Mouse (Mus musculus) brain, embryonic 14.5 days (tissue): ENCODE data around the gene Hs3st4. TPM values are rescaled to one million over a fixed set of nuclear protein-coding genes. Genes with fewer than 3 reads are reported as not detected.

Experiments used
- DNase-seq: peaks from one replicate; pipeline ENCODE4 v3.0.0-alpha.2; 2011; ENCODE audit warnings: low read depth
- CTCF ChIP-seq: fragments of 200-500 bp; IDR thresholded peaks from 2 replicates; pipeline ENCODE4 v1.5.1; 2012; ENCODE audit warnings: inconsistent platforms, mild to moderate bottlenecking, moderate library complexity, borderline replicate concordance; ENCODE audit not compliant: insufficient read depth, insufficient read length; ENCODE audit errors: extremely low read depth
- POLR2A ChIP-seq: fragments of 200-500 bp; IDR thresholded peaks from 2 replicates; pipeline ENCODE4 v1.6.1; 2012; ENCODE audit warnings: mild to moderate bottlenecking, inconsistent platforms, borderline replicate concordance; ENCODE audit not compliant: poor library complexity, insufficient read depth, insufficient read length, severe bottlenecking; ENCODE audit errors: extremely low read depth
- polyA plus RNA-seq: library from polyadenylated mRNA; depleted of rRNA; stranded (reverse); fragments of >200 nt; gene quantifications from 2 replicates; pipeline ENCODE4 v1.2.3, GENCODE M21; 2012

Hs3st4 gene
- polyA plus RNA-seq, 1 experiment: 15.8 TPM

DNA sequence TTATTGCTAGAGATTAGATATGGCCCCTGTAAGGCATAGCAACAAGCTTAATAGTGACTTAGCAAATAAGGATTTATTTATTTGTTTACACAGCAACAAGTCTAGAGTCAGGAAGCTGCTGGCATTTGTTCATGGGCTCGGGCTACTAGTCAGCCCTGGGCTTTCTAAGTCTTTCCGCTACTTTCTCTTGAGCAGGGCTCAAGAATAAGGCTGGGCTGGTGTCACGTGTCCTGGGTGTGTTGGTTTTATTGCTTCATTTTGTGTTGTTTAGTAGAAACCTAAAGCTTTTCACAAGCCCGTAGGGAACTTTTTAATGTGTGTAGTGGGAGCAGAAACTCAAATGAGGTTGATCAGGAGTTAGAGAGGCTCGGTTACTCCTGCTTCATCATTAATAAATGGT, 153.5 kb downstream of the Hs3st4 start:
- DNase-seq: no peak
- no peak for TF ChIP-seq CTCF
- no peak for TF ChIP-seq POLR2A

DNA sequence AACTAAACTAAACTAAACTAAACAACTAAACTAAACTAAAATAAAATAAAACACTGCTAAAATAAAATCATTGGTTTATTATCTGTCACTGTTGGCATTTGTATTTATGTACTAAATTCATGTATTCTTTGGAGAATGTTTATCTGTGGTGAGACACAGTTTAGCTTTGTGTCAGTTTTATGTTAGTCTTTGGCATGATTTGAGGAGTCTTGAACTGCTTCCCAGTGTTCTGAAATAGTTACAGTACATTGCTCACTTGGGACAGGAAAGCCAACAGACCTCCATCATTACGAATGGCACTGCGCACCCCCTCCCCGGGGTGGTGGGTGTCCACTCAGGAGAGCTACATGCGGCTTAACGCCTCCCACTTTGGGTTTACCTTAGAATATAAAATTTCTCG, 158.6 kb downstream of the Hs3st4 start:
- no peak for DNase-seq
- TF ChIP-seq POLR2A (no peak), CTCF (no peak)

GRCm38 (mm10) chr7:124150901-124151300, 168.2 kb downstream of the Hs3st4 start:
- no peak for TF ChIP-seq POLR2A
- no peak for TF ChIP-seq CTCF
- no peak for DNase-seq

GRCm38 (mm10) chr7:124163301-124163700, 180.6 kb downstream of the Hs3st4 start:
- no peak for DNase-seq
- TF ChIP-seq POLR2A (no peak), CTCF (no peak)

DNA sequence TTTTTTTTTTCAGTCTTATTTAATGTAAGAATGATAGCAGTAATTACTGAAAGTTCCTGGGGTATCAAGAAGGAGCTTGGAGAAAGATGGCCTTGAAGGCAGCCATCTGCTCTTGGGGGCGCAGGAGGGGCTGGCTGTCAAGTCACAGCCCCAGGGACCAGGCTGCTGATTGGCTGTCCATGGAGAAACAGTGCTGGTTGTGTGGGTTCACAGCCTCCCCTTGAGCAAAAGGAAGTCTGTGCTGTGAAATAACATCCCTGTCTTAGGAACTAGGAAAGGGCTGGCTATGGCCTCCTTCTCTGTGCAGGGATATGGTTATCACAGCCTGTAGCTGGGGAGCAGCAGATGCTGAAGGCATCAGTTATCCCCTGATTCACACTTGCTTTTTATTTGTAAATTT, 183.6 kb downstream of the Hs3st4 start:
- TF ChIP-seq CTCF (no peak), POLR2A (no peak)
- peak; percentile 80 for DNase-seq

DNA sequence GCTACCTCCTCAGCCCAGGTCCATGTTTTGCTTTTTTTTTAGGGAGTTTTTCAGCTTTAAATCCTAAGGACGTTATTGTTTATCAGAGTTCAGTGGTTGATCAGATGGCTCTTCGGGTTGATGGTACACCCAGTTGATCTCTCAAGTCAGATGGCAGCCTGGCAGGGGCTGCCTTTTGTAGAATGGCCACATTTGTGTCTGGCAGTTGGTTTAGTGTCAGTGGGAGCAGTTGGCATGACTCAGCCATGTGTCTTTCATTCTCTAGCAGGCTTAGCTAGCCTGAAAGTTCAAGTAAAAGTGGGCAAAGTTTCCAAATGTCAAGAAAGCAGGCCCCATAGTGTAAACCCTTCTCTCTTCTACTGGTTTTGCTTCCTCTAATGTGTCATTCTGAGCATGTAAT, 186.1 kb downstream of the Hs3st4 start:
- no peak for DNase-seq
- TF ChIP-seq CTCF (no peak), POLR2A (no peak)

DNA sequence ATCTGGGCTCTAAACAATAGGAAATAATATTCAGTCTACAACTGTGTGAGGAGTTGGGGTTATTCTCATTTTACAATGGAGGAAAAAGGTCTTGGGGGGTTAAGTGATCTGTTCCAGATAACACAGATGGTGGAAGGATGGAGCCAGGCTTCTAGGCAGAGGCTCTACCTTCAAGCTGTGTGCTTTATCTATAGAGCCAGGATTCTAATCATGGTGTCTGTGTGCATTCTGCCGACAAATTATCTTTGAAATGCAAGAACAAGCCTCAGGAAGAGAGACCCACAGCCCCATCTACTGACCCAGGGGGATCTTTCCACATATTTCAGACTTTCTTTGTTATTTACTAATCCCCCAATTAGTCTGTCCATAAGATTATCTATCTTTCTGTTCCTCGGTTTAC, 187.3 kb downstream of the Hs3st4 start:
- no peak for TF ChIP-seq POLR2A
- no peak for TF ChIP-seq CTCF
- DNase-seq: peak; percentile 23

DNA sequence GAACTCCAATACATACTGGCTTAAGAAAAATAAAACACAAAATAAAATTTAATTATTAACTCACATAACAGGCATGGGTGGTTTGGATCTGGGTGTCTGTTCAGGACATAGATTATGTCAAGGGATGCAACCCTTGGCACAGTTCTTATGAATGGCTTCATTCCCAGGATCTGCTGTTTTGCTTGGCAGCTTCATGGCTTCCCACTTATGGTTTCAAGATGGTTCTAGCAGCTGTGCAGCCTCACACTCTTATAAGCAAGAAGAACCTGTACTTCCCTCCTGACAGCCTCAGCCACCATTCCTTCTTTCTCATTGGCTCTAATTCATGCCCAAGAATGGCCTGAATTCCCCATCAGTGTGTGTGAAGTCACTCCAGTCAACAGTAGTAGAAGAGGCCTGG, 189.3 kb downstream of the Hs3st4 start:
- peak; percentile 59 for DNase-seq

GRCm38 (mm10) chr7:124180926-124181325, 198.3 kb downstream of the Hs3st4 start:
- DNase-seq: no peak
- TF ChIP-seq CTCF: no peak

More for the DNA sequence above, 189.3 kb downstream of the Hs3st4 start:
- TF ChIP-seq CTCF (no peak), POLR2A (no peak)

DNA sequence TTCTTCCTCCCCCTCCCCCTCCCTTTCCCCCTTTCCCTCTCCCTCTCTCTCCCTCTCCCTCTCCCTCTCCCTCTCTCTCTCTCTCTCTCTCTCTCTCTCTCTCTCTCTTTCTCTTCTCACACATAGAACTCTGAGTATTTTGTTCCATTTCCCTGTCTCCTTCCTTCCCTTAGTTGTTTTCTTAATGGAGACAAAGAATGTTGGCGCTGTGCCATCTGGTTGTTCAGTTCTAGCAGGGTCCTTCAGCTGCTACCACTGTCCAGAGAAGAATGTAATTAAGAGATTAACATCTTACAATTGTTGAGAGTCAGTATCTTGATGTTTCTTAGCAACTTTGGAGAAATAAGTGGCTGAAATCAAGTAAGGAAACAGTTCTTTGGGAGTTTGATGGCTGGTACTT, 202.0 kb downstream of the Hs3st4 start:
- TF ChIP-seq POLR2A (no peak), CTCF (no peak)
- DNase-seq: peak; percentile 35

DNA sequence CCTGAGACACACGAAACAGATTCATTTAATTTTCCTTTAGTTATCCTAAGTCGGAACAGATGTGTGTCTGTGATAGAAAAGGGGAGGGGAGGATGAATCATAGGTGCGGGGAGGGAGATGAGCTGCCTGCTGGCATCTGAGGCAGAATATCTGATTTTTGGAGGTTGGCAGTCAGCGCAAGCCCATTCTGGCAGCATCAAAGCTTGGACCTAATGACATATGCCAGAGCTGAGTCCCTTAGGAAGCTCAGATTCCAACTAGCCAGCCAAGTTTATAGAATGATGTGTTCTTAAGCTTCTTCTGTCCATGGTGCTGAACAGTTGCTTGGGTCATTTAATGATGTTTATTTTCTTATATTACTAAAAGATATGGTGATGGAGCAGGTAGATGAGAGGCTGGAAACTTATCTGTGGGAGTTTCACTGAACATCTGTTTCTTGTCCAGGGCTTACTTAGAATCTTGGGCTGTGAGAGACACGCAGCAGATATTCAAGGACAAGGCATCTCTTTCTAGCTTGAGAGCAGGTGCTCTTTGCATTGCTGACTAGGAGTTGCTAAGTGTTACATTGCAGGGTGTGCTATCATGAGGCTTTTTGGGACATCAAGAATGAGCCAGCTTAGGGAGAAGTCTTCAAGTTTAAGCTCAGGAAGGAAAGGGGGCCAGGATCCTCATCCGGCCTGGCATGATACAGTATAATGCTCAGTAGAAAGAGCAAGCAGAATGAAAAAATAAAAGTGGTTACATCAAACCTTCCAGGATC, 216.3 kb downstream of the Hs3st4 start:
- TF ChIP-seq CTCF: no peak
- TF ChIP-seq POLR2A: no peak
- peak; percentile 43 for DNase-seq

GRCm38 (mm10) chr7:124216921-124217320, 234.3 kb downstream of the Hs3st4 start:
- no peak for TF ChIP-seq POLR2A
- TF ChIP-seq CTCF: peak; percentile 0; the same call in 1 of the 2 replicates
- no peak for DNase-seq
